Mouse (Mus musculus): ENCODE measurements at regions not wholly inside any gene's neighbourhood (a gene's known extent, or its start where the extent isn't known, plus 50 kb on each side); places are given as distances from the start of the nearest gene placed in this dataset.

GRCm38 (mm10) chr2:38439191-38439590, 72.3 kb upstream of the Nek6 start:
- WGBS: 92% methylated on average over 6 of the region's 6 CpGs
- H3K4me2 ChIP-seq (ENCODE audit: low read depth): no peak overlapping the region
- no peak overlapping the region for H3K9ac ChIP-seq (ENCODE audit: low read length)
- no peaks in the 10 kb centered on the region for H3K9me3 ChIP-seq (ENCODE audit: control insufficient read depth, low read length)
- no peaks in the 10 kb centered on the region for H3K27me3 ChIP-seq (ENCODE audit: control insufficient read depth, insufficient read depth, low read length)
- no peaks in the 10 kb centered on the region for H3K4me1 ChIP-seq (ENCODE audit: control insufficient read depth, insufficient read depth, low read length)
- no peak overlapping the region for H3K4me3 ChIP-seq (ENCODE audit: low read depth, low read length)
- ATAC-seq (ENCODE audit: insufficient read depth, low FRiP score, low TSS enrichment) (no peak), DNase-seq (ENCODE audit: low spot score) (no peak)
- no peaks in the 10 kb centered on the region for H3K36me3 ChIP-seq (ENCODE audit: control insufficient read depth, insufficient read depth, low read length)
- no peak overlapping the region for H3K27ac ChIP-seq (ENCODE audit: low read depth, low read length)

GRCm38 (mm10) chr2:38439973-38440372, 71.5 kb upstream of the Nek6 start:
- no peak for ATAC-seq (ENCODE audit: insufficient read depth, low FRiP score, low TSS enrichment)
- no peaks in the 10 kb centered on the region for H3K27me3 ChIP-seq (ENCODE audit: control insufficient read depth, insufficient read depth, low read length)
- H3K4me3 ChIP-seq (ENCODE audit: low read depth, low read length): no peak overlapping the region
- H3K4me1 ChIP-seq (ENCODE audit: control insufficient read depth, insufficient read depth, low read length): no peaks in the 10 kb centered on the region
- no peak overlapping the region for H3K4me2 ChIP-seq (ENCODE audit: low read depth)
- H3K27ac ChIP-seq (ENCODE audit: low read depth, low read length): no peak overlapping the region
- no peak for DNase-seq (ENCODE audit: low spot score)
- no peaks in the 10 kb centered on the region for H3K9me3 ChIP-seq (ENCODE audit: control insufficient read depth, low read length)
- 82% methylated on average over 5 of the region's 5 CpGs for WGBS
- no peaks in the 10 kb centered on the region for H3K36me3 ChIP-seq (ENCODE audit: control insufficient read depth, insufficient read depth, low read length)
- H3K9ac ChIP-seq (ENCODE audit: low read length): no peak overlapping the region

GRCm38 (mm10) chr2:38449092-38449491, 62.4 kb upstream of the Nek6 start:
- no peak overlapping the region for H3K9ac ChIP-seq (ENCODE audit: low read length)
- H3K27me3 ChIP-seq (ENCODE audit: control insufficient read depth, insufficient read depth, low read length): no peaks in the 10 kb centered on the region
- no peaks in the 10 kb centered on the region for H3K36me3 ChIP-seq (ENCODE audit: control insufficient read depth, insufficient read depth, low read length)
- no peaks in the 10 kb centered on the region for H3K9me3 ChIP-seq (ENCODE audit: control insufficient read depth, low read length)
- no peak overlapping the region for H3K4me3 ChIP-seq (ENCODE audit: low read depth, low read length)
- H3K4me1 ChIP-seq (ENCODE audit: control insufficient read depth, insufficient read depth, low read length): no peaks in the 10 kb centered on the region
- H3K4me2 ChIP-seq (ENCODE audit: low read depth): no peak overlapping the region
- 92% methylated on average over 6 of the region's 6 CpGs for WGBS
- H3K27ac ChIP-seq (ENCODE audit: low read depth, low read length): no peak overlapping the region
- no peak for DNase-seq (ENCODE audit: low spot score)
- no peak for ATAC-seq (ENCODE audit: insufficient read depth, low FRiP score, low TSS enrichment)

- ATAC-seq (ENCODE audit: insufficient read depth, low FRiP score, low TSS enrichment) (no peak), DNase-seq (ENCODE audit: low spot score) (no peak)
- no peaks in the 10 kb centered on the region for H3K36me3 ChIP-seq (ENCODE audit: control insufficient read depth, insufficient read depth, low read length)
- H3K4me1 ChIP-seq (ENCODE audit: control insufficient read depth, insufficient read depth, low read length): no peaks in the 10 kb centered on the region
- WGBS: 80% methylated on average over 3 of the region's 3 CpGs
- no peaks in the 10 kb centered on the region for H3K9me3 ChIP-seq (ENCODE audit: control insufficient read depth, low read length)
- no peak overlapping the region for H3K27ac ChIP-seq (ENCODE audit: low read depth, low read length)
- H3K27me3 ChIP-seq (ENCODE audit: control insufficient read depth, insufficient read depth, low read length): no peaks in the 10 kb centered on the region
- H3K4me3 ChIP-seq (ENCODE audit: low read depth, low read length): no peak overlapping the region
- no peak overlapping the region for H3K4me2 ChIP-seq (ENCODE audit: low read depth)
- H3K9ac ChIP-seq (ENCODE audit: low read length): no peak overlapping the region
These were observed 54.9 kb upstream of the Nek6 start for GRCm38 (mm10) chr2:38456571-38456970.

- Histone ChIP-seq H3K9me3 (ENCODE audit: control insufficient read depth, low read length) (no peaks in the 10 kb centered on the region), H3K4me2 (ENCODE audit: low read depth) (no peak overlapping the region), H3K27me3 (ENCODE audit: control insufficient read depth, insufficient read depth, low read length) (no peaks in the 10 kb centered on the region), H3K27ac (ENCODE audit: low read depth, low read length) (no peak overlapping the region), H3K4me3 (ENCODE audit: low read depth, low read length) (no peak overlapping the region), H3K36me3 (ENCODE audit: control insufficient read depth, insufficient read depth, low read length) (no peaks in the 10 kb centered on the region), H3K9ac (ENCODE audit: low read length) (no peak overlapping the region), H3K4me1 (ENCODE audit: control insufficient read depth, insufficient read depth, low read length) (no peaks in the 10 kb centered on the region)
- no peak for ATAC-seq (ENCODE audit: insufficient read depth, low FRiP score, low TSS enrichment)
- WGBS: 84% methylated on average over 2 of the region's 2 CpGs
- DNase-seq (ENCODE audit: low spot score): no peak
These were observed 51.1 kb upstream of the Nek6 start for GRCm38 (mm10) chr2:38460367-38460766.

- Histone ChIP-seq H3K4me3 (ENCODE audit: low read depth, low read length) (no peak overlapping the region), H3K9ac (ENCODE audit: low read length) (no peak overlapping the region), H3K4me2 (ENCODE audit: low read depth) (no peak overlapping the region), H3K27me3 (ENCODE audit: control insufficient read depth, insufficient read depth, low read length) (no peaks in the 10 kb centered on the region), H3K27ac (ENCODE audit: low read depth, low read length) (no peak overlapping the region), H3K36me3 (ENCODE audit: control insufficient read depth, insufficient read depth, low read length) (no peaks in the 10 kb centered on the region), H3K4me1 (ENCODE audit: control insufficient read depth, insufficient read depth, low read length) (no peaks in the 10 kb centered on the region), H3K9me3 (ENCODE audit: control insufficient read depth, low read length) (no peaks in the 10 kb centered on the region)
- DNase-seq (ENCODE audit: low spot score): no peak
- no peak for ATAC-seq (ENCODE audit: insufficient read depth, low FRiP score, low TSS enrichment)
- WGBS: 74% methylated on average over 6 of the region's 6 CpGs
These were observed 50.5 kb upstream of the Nek6 start for GRCm38 (mm10) chr2:38460825-38461540.

Data from neural tube, embryonic 11.5 days (tissue).